Mouse (Mus musculus): ENCODE results near the gene Prl3d1.
"Not testable (repeated sequence)": the region's sequence is repeated elsewhere in the genome, so short reads cannot be mapped to it uniquely, and the experiment has no call there.

Prl3d1 gene

GRCm38 (mm10) chr13:27093890-27094289, at the start of gene Prl3d1:
Prl3d1 (plus strand) TSS chr13:27094190.
- not testable (repeated sequence) for DNase-seq (ENCODE audit: low read depth, low spot score)

DNA sequence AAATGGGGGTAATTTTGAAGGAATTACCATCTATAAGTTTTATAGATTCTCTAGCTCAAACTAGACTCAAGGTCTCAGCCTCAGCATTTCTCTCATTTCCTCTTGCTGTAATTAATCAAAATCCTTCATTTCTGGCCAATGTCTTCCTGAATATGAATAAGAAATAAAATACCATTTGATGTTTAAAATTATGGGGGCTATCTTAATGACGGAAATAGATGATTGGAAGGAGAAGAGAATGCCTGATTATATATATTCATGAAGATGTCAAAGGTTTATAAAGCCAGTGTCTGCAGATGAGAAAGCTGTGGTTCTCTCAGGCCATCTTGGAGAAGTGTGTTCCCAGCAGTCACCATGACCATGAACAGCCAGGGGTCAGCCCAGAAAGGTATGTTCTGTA, 36.7 kb upstream of the Prl3d1 start, which contains the start of gene Prl:
Gene Prl, plus strand, starts transcription at position 301 of the 400 bp plus-strand sequence.
- DNase-seq (ENCODE audit: low read depth, low spot score), result no peak

DNA sequence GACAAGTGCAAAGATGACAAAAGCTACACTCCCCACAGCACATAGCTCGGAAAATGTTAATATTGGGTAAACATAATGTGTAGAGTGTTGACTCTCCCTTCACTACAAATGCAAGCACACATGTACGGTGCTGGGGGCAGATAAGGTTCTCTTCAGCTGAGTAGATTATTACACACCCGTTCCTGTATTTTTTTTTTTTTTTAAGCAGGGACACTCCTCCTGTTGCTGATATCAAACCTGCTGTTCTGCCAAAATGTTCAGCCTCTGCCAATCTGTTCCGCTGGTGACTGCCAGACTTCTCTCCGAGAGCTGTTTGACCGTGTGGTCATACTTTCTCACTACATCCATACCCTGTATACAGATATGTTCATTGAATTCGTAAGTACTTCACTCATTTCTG, 34.8 kb upstream of the Prl3d1 start:
- no peak for DNase-seq (ENCODE audit: low read depth, low spot score)

DNA sequence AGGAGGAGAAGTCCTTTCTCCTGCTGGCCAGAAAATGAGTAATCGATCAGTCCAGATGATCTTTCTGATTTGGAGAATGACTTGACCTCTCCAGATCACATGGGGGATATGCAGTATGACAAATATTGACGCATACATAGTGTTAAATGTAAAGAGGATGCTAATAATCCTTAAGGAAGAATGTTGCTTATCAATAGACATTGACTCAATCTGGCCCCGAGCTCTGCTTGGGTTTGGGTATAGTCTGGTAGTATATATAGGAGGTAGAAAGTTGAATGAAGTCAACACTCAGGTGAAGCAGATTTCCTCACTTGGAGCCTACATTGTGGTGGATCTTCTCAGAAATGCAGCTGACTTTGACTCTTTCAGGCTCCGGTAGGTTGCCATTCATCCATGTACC, 27.4 kb downstream of the Prl3d1 start, which contains the start of gene Prl3d2:
Gene Prl3d2, plus strand, starts transcription at position 301 of the 400 bp plus-strand sequence.
- DNase-seq (ENCODE audit: low read depth, low spot score), result not testable (repeated sequence)

GRCm38 (mm10) chr13:27148264-27148663, 54.3 kb downstream of the Prl3d1 start:
- no peak for DNase-seq (ENCODE audit: low read depth, low spot score)
